Mouse (Mus musculus) embryonic facial prominence, embryonic 15.5 days (tissue): Measurements from ENCODE around the gene Casp6. TPM values are rescaled to one million over a fixed set of nuclear protein-coding genes. Genes with fewer than 3 reads are reported as not detected.

Experiments used
- ATAC-seq: fragments of 200-750 bp; cut with Nextera tagmentation; 2 replicates; pipeline ENCODE4 v1.8.0; 2017; ENCODE audit warnings: low read depth, moderate TSS enrichment; ENCODE audit not compliant: insufficient number of reproducible peaks, low FRiP score, low TSS enrichment
- H3K27ac ChIP-seq: fragments of 300-500 bp; sonication (generic); replicated peaks from 2 replicates; pipeline ENCODE4 v1.5.1; 2015; ENCODE audit warnings: mild to moderate bottlenecking, inconsistent platforms
- H3K27me3 ChIP-seq: fragments of 300-500 bp; sonication (generic); 2 replicates; pipeline ENCODE4 v1.6.1; 2015; ENCODE audit warnings: inconsistent platforms
- H3K36me3 ChIP-seq: fragments of 300-500 bp; sonication (generic); 2 replicates; pipeline ENCODE4 v1.6.1; 2015; ENCODE audit warnings: mild to moderate bottlenecking, inconsistent platforms
- H3K4me1 ChIP-seq: fragments of 300-500 bp; sonication (generic); 2 replicates; pipeline ENCODE4 v1.6.1; 2015; ENCODE audit warnings: inconsistent platforms
- H3K4me2 ChIP-seq: fragments of 300-500 bp; sonication (generic); replicated peaks from 2 replicates; pipeline ENCODE4 v1.6.1; 2015; ENCODE audit warnings: mild to moderate bottlenecking, inconsistent platforms
- H3K4me3 ChIP-seq: fragments of 300-500 bp; sonication (generic); replicated peaks from 2 replicates; pipeline ENCODE4 v1.5.1; 2015; ENCODE audit warnings: mild to moderate bottlenecking, inconsistent platforms
- H3K9ac ChIP-seq: fragments of 300-500 bp; sonication (generic); 2 replicates; pipeline ENCODE4 v1.6.1; 2015; ENCODE audit warnings: inconsistent platforms
- H3K9me3 ChIP-seq: fragments of 300-500 bp; sonication (generic); replicated peaks from 2 replicates; pipeline ENCODE4 v1.6.1; 2016; ENCODE audit warnings: inconsistent platforms
- WGBS: fragments of 180-500 bp; shearing (Covaris S2); methylation state at CpG from one replicate; pipeline ENCODE4 v1.1.7; 2015; 5-methylcytosine and 5-hydroxymethylcytosine counted together
- polyA plus RNA-seq: library from polyadenylated mRNA; unstranded; fragments of >200 nt; fragmentation: Nextera tagmentation; extraction: Ambion mirVana; gene quantifications from 2 replicates; pipeline ENCODE4 v1.2.1, GENCODE M21; 2015

The Casp6 gene
- polyA plus RNA-seq, 1 experiment from 2014 or later: 65.9 TPM

GRCm38 (mm10) chr3:129948359-129948758 lies 47.1 kb downstream of the Casp6 start:
- no peaks in the 10 kb centered on the region for H3K4me1 ChIP-seq
- H3K27ac ChIP-seq: no peak overlapping the region
- no peak for ATAC-seq
- H3K4me3 ChIP-seq: no peak overlapping the region
- no peaks in the 10 kb centered on the region for H3K9me3 ChIP-seq
- no peaks in the 10 kb centered on the region for H3K27me3 ChIP-seq
- H3K4me2 ChIP-seq: no peak overlapping the region
- H3K9ac ChIP-seq: no peak overlapping the region
- WGBS: 81% methylated on average over 5 of the region's 5 CpGs
- H3K36me3 ChIP-seq: no peaks in the 10 kb centered on the region

GRCm38 (mm10) chr3:129949158-129949773 lies 48.0 kb downstream of the Casp6 start:
- no peaks in the 10 kb centered on the region for H3K4me1 ChIP-seq
- H3K9me3 ChIP-seq: no peaks in the 10 kb centered on the region
- no peak overlapping the region for H3K4me2 ChIP-seq
- WGBS: 77% methylated on average over 5 of the region's 5 CpGs
- ATAC-seq: no peak
- no peaks in the 10 kb centered on the region for H3K36me3 ChIP-seq
- no peaks in the 10 kb centered on the region for H3K27me3 ChIP-seq
- no peak overlapping the region for H3K4me3 ChIP-seq
- no peak overlapping the region for H3K27ac ChIP-seq
- H3K9ac ChIP-seq: no peak overlapping the region

GRCm38 (mm10) chr3:129953296-129953695 lies 52.1 kb downstream of the Casp6 start:
- H3K4me1 ChIP-seq: no peaks in the 10 kb centered on the region
- no peak overlapping the region for H3K4me2 ChIP-seq
- no peak overlapping the region for H3K9ac ChIP-seq
- no peaks in the 10 kb centered on the region for H3K9me3 ChIP-seq
- WGBS: 86% methylated on average over 4 of the region's 4 CpGs
- no peaks in the 10 kb centered on the region for H3K27me3 ChIP-seq
- no peak overlapping the region for H3K27ac ChIP-seq
- H3K4me3 ChIP-seq: no peak overlapping the region
- H3K36me3 ChIP-seq: no peaks in the 10 kb centered on the region
- ATAC-seq: no peak

DNA sequence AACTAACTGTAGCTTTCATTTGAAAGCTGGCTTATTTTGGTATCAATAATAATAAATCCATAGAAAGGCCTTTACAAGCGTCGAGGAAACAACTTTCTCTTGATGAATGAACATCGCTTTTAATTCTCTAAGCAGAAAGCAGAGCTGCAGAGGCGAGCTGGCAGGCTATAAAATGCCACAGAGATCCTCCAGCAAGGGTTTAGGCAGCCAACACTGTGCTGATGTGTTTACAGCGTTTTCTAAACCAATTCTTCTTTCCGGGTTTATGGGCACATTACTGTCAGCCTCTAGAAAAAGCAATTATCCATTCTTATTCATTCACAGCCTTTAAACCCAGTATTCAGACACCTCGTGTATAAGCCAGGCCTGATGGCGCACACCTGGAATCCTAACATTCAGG lies 61.3 kb downstream of the Casp6 start:
- H3K36me3 ChIP-seq: no peaks in the 10 kb centered on the region
- 0 out of 2 replicates have a peak, but pooled peaks cover 2% of the 10 kb centered on the region for H3K27me3 ChIP-seq
- no peaks in the 10 kb centered on the region for H3K9me3 ChIP-seq
- WGBS: 76% methylated on average over 8 of the region's 8 CpGs
- H3K4me2 ChIP-seq: no peak overlapping the region
- no peak overlapping the region for H3K27ac ChIP-seq
- no peak for ATAC-seq
- H3K9ac ChIP-seq: no peak overlapping the region
- H3K4me3 ChIP-seq: no peak overlapping the region
- H3K4me1 ChIP-seq: no peaks in the 10 kb centered on the region

Other genes with a start within 250 kb of the Casp6 start
- 2.1 and 2.2 TPM in 2 replicates for gene Egf, start 146.1 kb upstream of the Casp6 start, polyA plus RNA-seq
- not detected in 2 replicates for gene Lrit3, start 97.4 kb upstream of the Casp6 start, polyA plus RNA-seq
- 0.48 and 0.54 TPM in 2 replicates for gene Rrh, start 78.8 kb upstream of the Casp6 start, polyA plus RNA-seq
- 73.6 and 81.9 TPM in 2 replicates for gene Gar1, start 70.0 kb upstream of the Casp6 start, polyA plus RNA-seq
- gene Cfi, start 65.5 kb upstream of the Casp6 start, polyA plus RNA-seq: 0.35 and 0.48 TPM in 2 replicates
- gene Pla2g12a, start 22.8 kb upstream of the Casp6 start, polyA plus RNA-seq: 29.2 and 30.1 TPM in 2 replicates
- 5.9 and 7.3 TPM in 2 replicates for gene Mcub, start 68.8 kb downstream of the Casp6 start, polyA plus RNA-seq
- 30.8 and 36.3 TPM in 2 replicates for gene Sec24b, start 160.1 kb downstream of the Casp6 start, polyA plus RNA-seq
- 16.5 and 18.6 TPM in 2 replicates for gene Col25a1, start 230.1 kb downstream of the Casp6 start, polyA plus RNA-seq